Mouse (Mus musculus): Measurements from ENCODE around the gene AL732309.1. TPM values are rescaled to one million over a fixed set of nuclear protein-coding genes. Genes with fewer than 3 reads are reported as not detected.

The AL732309.1 gene
- polyA plus RNA-seq, 1 experiment = 7.0 TPM

- H3K36me3 ChIP-seq (ENCODE audit: control insufficient read depth, insufficient read depth, low read length) = no peaks in the 10 kb centered on the region
- TF ChIP-seq POLR2A (IDR thresholded peaks at IDR 0.05; ENCODE audit: control insufficient read depth, low read depth, low read length) (no peak), CTCF (IDR thresholded peaks at IDR 0.05; ENCODE audit: control insufficient read depth, insufficient read depth, insufficient replicate concordance, low read depth, low read length) (no peak)
- H3K4me3 ChIP-seq (ENCODE audit: control insufficient read depth, low read depth, low read length) = no peak overlapping the region
- H3K27me3 ChIP-seq (ENCODE audit: control insufficient read depth, insufficient read depth, low read length) = no peaks in the 10 kb centered on the region
- peaks cover 6% of the 10 kb centered on the region for H3K4me1 ChIP-seq (ENCODE audit: control insufficient read depth, insufficient read depth, low read length)
- no peak overlapping the region for H3K27ac ChIP-seq (ENCODE audit: control insufficient read depth, insufficient read depth, low read depth, low read length)
Measured at GRCm38 (mm10) chr2:25252331-25252730, 5.7 kb upstream of the AL732309.1 start.

- Histone ChIP-seq H3K27me3 (ENCODE audit: control insufficient read depth, insufficient read depth, low read length) (no peaks in the 10 kb centered on the region), H3K4me3 (ENCODE audit: control insufficient read depth, low read depth, low read length) (no peak overlapping the region), H3K27ac (ENCODE audit: control insufficient read depth, insufficient read depth, low read depth, low read length) (no peak overlapping the region), H3K4me1 (ENCODE audit: control insufficient read depth, insufficient read depth, low read length) (peaks cover 23% of the 10 kb centered on the region), H3K36me3 (ENCODE audit: control insufficient read depth, insufficient read depth, low read length) (no peaks in the 10 kb centered on the region; the same call in 1 of the 2 replicates)
- no peak for TF ChIP-seq POLR2A (IDR thresholded peaks at IDR 0.05; ENCODE audit: control insufficient read depth, low read depth, low read length)
- TF ChIP-seq CTCF (IDR thresholded peaks at IDR 0.05; ENCODE audit: control insufficient read depth, insufficient read depth, insufficient replicate concordance, low read depth, low read length) = no peak
Measured at GRCm38 (mm10) chr2:25244144-25244543, 2.5 kb downstream of the AL732309.1 start.

- H3K4me1 ChIP-seq (ENCODE audit: control insufficient read depth, insufficient read depth, low read length) = peaks cover 23% of the 10 kb centered on the region
- no peak for TF ChIP-seq CTCF (IDR thresholded peaks at IDR 0.05; ENCODE audit: control insufficient read depth, insufficient read depth, insufficient replicate concordance, low read depth, low read length)
- TF ChIP-seq POLR2A (IDR thresholded peaks at IDR 0.05; ENCODE audit: control insufficient read depth, low read depth, low read length) = no peak
- no peak overlapping the region for H3K27ac ChIP-seq (ENCODE audit: control insufficient read depth, insufficient read depth, low read depth, low read length)
- H3K4me3 ChIP-seq (ENCODE audit: control insufficient read depth, low read depth, low read length) = no peak overlapping the region
- no peaks in the 10 kb centered on the region for H3K27me3 ChIP-seq (ENCODE audit: control insufficient read depth, insufficient read depth, low read length)
- H3K36me3 ChIP-seq (ENCODE audit: control insufficient read depth, insufficient read depth, low read length) = no peaks in the 10 kb centered on the region; the same call in 1 of the 2 replicates
Measured at GRCm38 (mm10) chr2:25243342-25243741, 3.3 kb downstream of the AL732309.1 start.

GRCm38 (mm10) chr2:25242101-25242506, 4.6 kb downstream of the AL732309.1 start, which contains the start of the genes Rnf208 and Cysrt1:
Gene Rnf208, plus strand, starts transcription at chr2:25242255.
Gene Cysrt1, minus strand, starts transcription at chr2:25242452.
- TF ChIP-seq CTCF (IDR thresholded peaks at IDR 0.05; ENCODE audit: control insufficient read depth, insufficient read depth, insufficient replicate concordance, low read depth, low read length) (no peak), POLR2A (IDR thresholded peaks at IDR 0.05; ENCODE audit: control insufficient read depth, low read depth, low read length) (no peak)
- H3K36me3 ChIP-seq (ENCODE audit: control insufficient read depth, insufficient read depth, low read length) = no peaks in the 10 kb centered on the region; the same call in 1 of the 2 replicates

GRCm38 (mm10) chr2:25241438-25241775, 5.3 kb downstream of the AL732309.1 start:
- no peak for TF ChIP-seq CTCF (IDR thresholded peaks at IDR 0.05; ENCODE audit: control insufficient read depth, insufficient read depth, insufficient replicate concordance, low read depth, low read length)
- no peak for TF ChIP-seq POLR2A (IDR thresholded peaks at IDR 0.05; ENCODE audit: control insufficient read depth, low read depth, low read length)

More at GRCm38 (mm10) chr2:25242101-25242506, 4.6 kb downstream of the AL732309.1 start, which contains the start of the genes Rnf208 and Cysrt1:
- Histone ChIP-seq H3K27me3 (ENCODE audit: control insufficient read depth, insufficient read depth, low read length) (no peaks in the 10 kb centered on the region), H3K4me3 (ENCODE audit: control insufficient read depth, low read depth, low read length) (peak within 1 kb of the TSS; percentile 72), H3K27ac (ENCODE audit: control insufficient read depth, insufficient read depth, low read depth, low read length) (no peak within 1 kb of the TSS), H3K4me1 (ENCODE audit: control insufficient read depth, insufficient read depth, low read length) (peaks cover 23% of the 10 kb centered on the region)

GRCm38 (mm10) chr2:25240723-25241437, 5.8 kb downstream of the AL732309.1 start:
- Histone ChIP-seq H3K27ac (ENCODE audit: control insufficient read depth, insufficient read depth, low read depth, low read length) (no peak overlapping the region), H3K4me1 (ENCODE audit: control insufficient read depth, insufficient read depth, low read length) (peaks cover 23% of the 10 kb centered on the region), H3K27me3 (ENCODE audit: control insufficient read depth, insufficient read depth, low read length) (no peaks in the 10 kb centered on the region), H3K36me3 (ENCODE audit: control insufficient read depth, insufficient read depth, low read length) (no peaks in the 10 kb centered on the region), H3K4me3 (ENCODE audit: control insufficient read depth, low read depth, low read length) (peak overlapping the region; percentile 25)
- TF ChIP-seq CTCF (IDR thresholded peaks at IDR 0.05; ENCODE audit: control insufficient read depth, insufficient read depth, insufficient replicate concordance, low read depth, low read length) (no peak), POLR2A (IDR thresholded peaks at IDR 0.05; ENCODE audit: control insufficient read depth, low read depth, low read length) (no peak)

More at GRCm38 (mm10) chr2:25241438-25241775, 5.3 kb downstream of the AL732309.1 start:
- H3K36me3 ChIP-seq (ENCODE audit: control insufficient read depth, insufficient read depth, low read length) = no peaks in the 10 kb centered on the region
- no peak overlapping the region for H3K27ac ChIP-seq (ENCODE audit: control insufficient read depth, insufficient read depth, low read depth, low read length)
- peaks cover 23% of the 10 kb centered on the region for H3K4me1 ChIP-seq (ENCODE audit: control insufficient read depth, insufficient read depth, low read length)
- no peaks in the 10 kb centered on the region for H3K27me3 ChIP-seq (ENCODE audit: control insufficient read depth, insufficient read depth, low read length)
- peak overlapping the region; percentile 8; the same call in 1 of the 2 replicates for H3K4me3 ChIP-seq (ENCODE audit: control insufficient read depth, low read depth, low read length)

- Histone ChIP-seq H3K4me3 (ENCODE audit: control insufficient read depth, low read depth, low read length) (peak overlapping the region; percentile 25), H3K27ac (ENCODE audit: control insufficient read depth, insufficient read depth, low read depth, low read length) (no peak overlapping the region; the same call in 1 of the 2 replicates), H3K36me3 (ENCODE audit: control insufficient read depth, insufficient read depth, low read length) (no peaks in the 10 kb centered on the region), H3K27me3 (ENCODE audit: control insufficient read depth, insufficient read depth, low read length) (no peaks in the 10 kb centered on the region), H3K4me1 (ENCODE audit: control insufficient read depth, insufficient read depth, low read length) (peaks cover 23% of the 10 kb centered on the region)
- TF ChIP-seq CTCF (IDR thresholded peaks at IDR 0.05; ENCODE audit: control insufficient read depth, insufficient read depth, insufficient replicate concordance, low read depth, low read length) = no peak
- TF ChIP-seq POLR2A (IDR thresholded peaks at IDR 0.05; ENCODE audit: control insufficient read depth, low read depth, low read length) = no peak
Measured at GRCm38 (mm10) chr2:25240310-25240709, 6.4 kb downstream of the AL732309.1 start.

All from testis, adult 2 months (tissue).